In genomic region chr12:109607191-109607590, GRCm38 (mm10) we compare ENCODE assay signal across 24 mouse cellular contexts. TPM values are rescaled to one million over a fixed set of nuclear protein-coding genes. Genes with fewer than 3 reads are reported as not detected.
DNase-seq lines count a peak whose midpoint lies in the region; ATAC-seq and TF ChIP-seq lines count a peak whose summit lies in the region.
"Had no signal": no experiment of that assay in that cellular context is flagged by ENCODE, and none has a peak within 500 bp of the region (broad histone marks: within the 10 kb centered on the region; RNA-seq: fewer than 3 reads in every experiment).

No protein-coding gene starts in this region.

- peaks cover 26% of the 10 kb centered on the region for H3K9me3 ChIP-seq in forebrain, embryonic 12.5 days
- H3K9me3 ChIP-seq in forebrain, postnatal 0 days (ENCODE audit: low read length): no peaks in the 10 kb centered on the region
- no peaks in the 10 kb centered on the region for H3K9me3 ChIP-seq in liver, embryonic 11.5 days (ENCODE audit: control insufficient read depth, low read length)
- no peaks in the 10 kb centered on the region for H3K9me3 ChIP-seq in liver, embryonic 12.5 days (replicated peaks)
- H3K9me3 ChIP-seq in hindbrain, embryonic 13.5 days: no peaks in the 10 kb centered on the region; the same call in 1 of the 2 replicates
- H3K9me3 ChIP-seq: intestine, embryonic 15.5 days had no signal

- H3K27ac ChIP-seq in forebrain, embryonic 12.5 days: no peak overlapping the region
- no peak overlapping the region for H3K27ac ChIP-seq in forebrain, postnatal 0 days (ENCODE audit: low read depth, low read length)
- H3K27ac ChIP-seq in liver, embryonic 11.5 days (ENCODE audit: low read depth, low read length): no peak overlapping the region
- H3K27ac ChIP-seq in liver, embryonic 12.5 days: no peak overlapping the region
- no peak overlapping the region for H3K27ac ChIP-seq in hindbrain, embryonic 13.5 days
- no peak overlapping the region for H3K27ac ChIP-seq in thymus, adult 2 months (ENCODE audit: control insufficient read depth, insufficient read depth, low read length)
- H3K27ac ChIP-seq: intestine, embryonic 15.5 days; left cerebral cortex, adult 2 months had no signal

- no peak for TF ChIP-seq CTCF in forebrain, postnatal 0 days (IDR thresholded peaks at IDR 0.05; ENCODE audit: low read depth)
- no peak for TF ChIP-seq CTCF in thymus, adult 2 months (IDR thresholded peaks at IDR 0.05; ENCODE audit: borderline replicate concordance, control insufficient read depth, extremely low read depth, insufficient read depth, low read length, poor library complexity)

- WGBS in forebrain, embryonic 12.5 days: 33% methylated on average over 9 of the region's 9 CpGs
- 44% methylated on average over 9 of the region's 9 CpGs for WGBS in forebrain, postnatal 0 days
- WGBS in liver, embryonic 11.5 days: 84% methylated on average over 9 of the region's 9 CpGs
- 74% methylated on average over 9 of the region's 9 CpGs for WGBS in liver, embryonic 12.5 days (ENCODE audit: insufficient replicate concordance)
- 35% methylated on average over 9 of the region's 9 CpGs for WGBS in hindbrain, embryonic 13.5 days
- 95% methylated on average over 9 of the region's 9 CpGs for WGBS in thymus, adult 2 months

- no peak overlapping the region for H3K4me3 ChIP-seq in forebrain, embryonic 12.5 days (replicated peaks)
- no peak overlapping the region for H3K4me3 ChIP-seq in forebrain, postnatal 0 days (ENCODE audit: low read depth, low read length)
- H3K4me3 ChIP-seq in liver, embryonic 11.5 days (ENCODE audit: low read depth, low read length): no peak overlapping the region
- H3K4me3 ChIP-seq in liver, embryonic 12.5 days: no peak overlapping the region
- no peak overlapping the region for H3K4me3 ChIP-seq in hindbrain, embryonic 13.5 days
- no peak overlapping the region for H3K4me3 ChIP-seq in thymus, adult 2 months (ENCODE audit: control insufficient read depth, insufficient read depth, low read length)
- H3K4me3 ChIP-seq: intestine, embryonic 15.5 days; left cerebral cortex, adult 2 months had no signal

- DNase-seq in forebrain, postnatal 0 days: no peak
- DNase-seq in liver, embryonic 11.5 days (ENCODE audit: low spot score): peak; percentile 29
- DNase-seq in embryo, embryonic 10 days (ENCODE audit: low spot score): peak; percentile 48
- no peak for DNase-seq in thymus, adult 2 months
- DNase-seq in adrenal gland, postnatal 14 days: no peak
- DNase-seq: adrenal gland, postnatal 10 days; cerebellum, postnatal 10 days; heart, postnatal 4 days; kidney, adult 9 months; kidney, postnatal 25 days; lung, adult 18-20 months; lung, postnatal 14 days; right cerebral cortex, postnatal 25 days; thymus, postnatal 25 days had no signal

- no peak overlapping the region for H3K9ac ChIP-seq in forebrain, embryonic 12.5 days
- H3K9ac ChIP-seq in forebrain, postnatal 0 days: no peak overlapping the region
- no peak overlapping the region for H3K9ac ChIP-seq in liver, embryonic 11.5 days (ENCODE audit: low read depth, low read length)
- H3K9ac ChIP-seq in liver, embryonic 12.5 days: no peak overlapping the region
- H3K9ac ChIP-seq in hindbrain, embryonic 13.5 days: no peak overlapping the region
- H3K9ac ChIP-seq: intestine, embryonic 15.5 days had no signal

- peaks cover 88% of the 10 kb centered on the region for H3K36me3 ChIP-seq in forebrain, embryonic 12.5 days (replicated peaks)
- H3K36me3 ChIP-seq in forebrain, postnatal 0 days (ENCODE audit: insufficient read depth): peaks cover 55% of the 10 kb centered on the region
- 0 out of 2 replicates have a peak, but pooled peaks cover 4% of the 10 kb centered on the region for H3K36me3 ChIP-seq in liver, embryonic 11.5 days (ENCODE audit: control insufficient read depth, insufficient read depth, low read length)
- H3K36me3 ChIP-seq in liver, embryonic 12.5 days: peaks cover 33% of the 10 kb centered on the region
- H3K36me3 ChIP-seq in hindbrain, embryonic 13.5 days: peaks cover 89% of the 10 kb centered on the region
- H3K36me3 ChIP-seq in thymus, adult 2 months (ENCODE audit: control insufficient read depth, insufficient read depth, low read length): no peaks in the 10 kb centered on the region
- H3K36me3 ChIP-seq: G1E had no signal

- peaks cover 37% of the 10 kb centered on the region for H3K4me1 ChIP-seq in forebrain, embryonic 12.5 days
- no peaks in the 10 kb centered on the region for H3K4me1 ChIP-seq in forebrain, postnatal 0 days (ENCODE audit: insufficient read depth)
- H3K4me1 ChIP-seq in liver, embryonic 11.5 days (replicated peaks; ENCODE audit: control insufficient read depth, insufficient read depth, low read length): no peaks in the 10 kb centered on the region; the same call in 1 of the 2 replicates
- peaks cover 7% of the 10 kb centered on the region; the same call in 1 of the 2 replicates for H3K4me1 ChIP-seq in liver, embryonic 12.5 days
- H3K4me1 ChIP-seq in hindbrain, embryonic 13.5 days (replicated peaks): peaks cover 30% of the 10 kb centered on the region
- H3K4me1 ChIP-seq in thymus, adult 2 months (replicated peaks; ENCODE audit: control insufficient read depth, insufficient read depth, low read length): no peaks in the 10 kb centered on the region

- H3K27me3 ChIP-seq in forebrain, embryonic 12.5 days: 0 out of 2 replicates have a peak, but pooled peaks cover 3% of the 10 kb centered on the region
- H3K27me3 ChIP-seq in forebrain, postnatal 0 days (ENCODE audit: insufficient read depth, low read length): peaks cover 5% of the 10 kb centered on the region; the same call in 1 of the 2 replicates
- H3K27me3 ChIP-seq in liver, embryonic 11.5 days (replicated peaks; ENCODE audit: control insufficient read depth, insufficient read depth, low read length): no peaks in the 10 kb centered on the region
- peaks cover 15% of the 10 kb centered on the region for H3K27me3 ChIP-seq in liver, embryonic 12.5 days (replicated peaks)
- H3K27me3 ChIP-seq in hindbrain, embryonic 13.5 days: no peaks in the 10 kb centered on the region
- H3K27me3 ChIP-seq in thymus, adult 2 months (ENCODE audit: control insufficient read depth, insufficient read depth, low read length): no peaks in the 10 kb centered on the region
- H3K27me3 ChIP-seq: intestine, embryonic 15.5 days had no signal

- no peak for TF ChIP-seq POLR2A in thymus, adult 2 months (IDR thresholded peaks at IDR 0.05; ENCODE audit: control insufficient read depth, extremely low read depth, insufficient read depth, low read length, poor library complexity)

- ATAC-seq in forebrain, embryonic 12.5 days (ENCODE audit: low FRiP score): 0 out of 2 replicates have a peak, but pooled peaks have one; percentile 18
- ATAC-seq in forebrain, postnatal 0 days: no peak
- no peak for ATAC-seq in liver, embryonic 11.5 days (replicated peaks; ENCODE audit: low FRiP score)
- no peak for ATAC-seq in liver, embryonic 12.5 days
- ATAC-seq in hindbrain, embryonic 13.5 days (ENCODE audit: low FRiP score): 0 out of 2 replicates have a peak, but pooled peaks have one; percentile 33
- ATAC-seq: activated CD4-positive, CD25-positive, alpha-beta regulatory T cell, adult 4 months; intestine, embryonic 15.5 days had no signal

- H3K4me2 ChIP-seq in forebrain, embryonic 12.5 days: no peak overlapping the region
- no peak overlapping the region for H3K4me2 ChIP-seq in forebrain, postnatal 0 days (ENCODE audit: low read depth)
- no peak overlapping the region for H3K4me2 ChIP-seq in liver, embryonic 11.5 days
- no peak overlapping the region for H3K4me2 ChIP-seq in liver, embryonic 12.5 days
- H3K4me2 ChIP-seq in hindbrain, embryonic 13.5 days: no peak overlapping the region
- H3K4me2 ChIP-seq: intestine, embryonic 15.5 days had no signal

RNA-seq across cellular contexts. Expression of gene Rtl1, which starts 7.1 kb away (rescaled TPM):
- 1.4 and 1.6 TPM in 2 replicates for polyA plus RNA-seq in forebrain, embryonic 12.5 days (2016; fragmentation: Nextera tagmentation; extraction: Ambion mirVana)
- total RNA-seq in forebrain, postnatal 0 days (2014; rRNA removed): 0.23 and 0.57 TPM in 2 replicates
- 0.10 and 0.30 TPM in 2 replicates for polyA plus RNA-seq in forebrain, postnatal 0 days (2015; fragmentation: Nextera tagmentation; extraction: Ambion mirVana)
- polyA plus RNA-seq in liver, embryonic 11.5 days (2014; fragmentation: Nextera tagmentation; extraction: Ambion mirVana): 1.6 TPM in 2 replicates
- 1.2 and 1.4 TPM in 2 replicates for polyA plus RNA-seq in liver, embryonic 12.5 days (2016; fragmentation: Nextera tagmentation; extraction: Ambion mirVana)
- 1.5 and 2.1 TPM in 2 replicates for polyA plus RNA-seq in hindbrain, embryonic 13.5 days (2015; fragmentation: Nextera tagmentation; extraction: Ambion mirVana)
- 0.01 TPM in 1 of 2 replicates, not detected in the other for polyA plus RNA-seq in thymus, adult 2 months (2012; rRNA removed)
- total RNA-seq in adrenal gland, postnatal 14 days (2021): 4.4 and 4.5 TPM in 2 replicates
- total RNA-seq: gastrocnemius, adult 18-20 months; granulocyte monocyte progenitor cell, adult 5-6 weeks; megakaryocyte, adult 5-6 weeks had no signal
- polyA plus RNA-seq: activated CD4-positive, CD25-positive, alpha-beta regulatory T cell, adult 4 months; G1E had no signal

Comparison
In these comparisons a context has a peak if more than half of its experiments do, and no peak if none do; other contexts are left out.
1. ATAC-seq: peak in forebrain, embryonic 12.5 days (single experiment) and hindbrain, embryonic 13.5 days (single experiment); none in forebrain, postnatal 0 days (single experiment), liver, embryonic 11.5 days (single experiment) and liver, embryonic 12.5 days (single experiment).
2. DNase-seq: peak in liver, embryonic 11.5 days (single experiment) and embryo, embryonic 10 days (single experiment); none in forebrain, postnatal 0 days (single experiment), thymus, adult 2 months (single experiment) and adrenal gland, postnatal 14 days (single experiment).